Mouse (Mus musculus) stomach, postnatal 0 days (tissue): ENCODE measurements at regions not wholly inside any gene's neighbourhood (a gene's known extent, or its start where the extent isn't known, plus 50 kb on each side); places are given as distances from the start of the nearest gene placed in this dataset.

Experiments used
- ATAC-seq: fragments of 200-750 bp; cut with Nextera tagmentation; 2 replicates; pipeline ENCODE4 v1.8.0; 2017; ENCODE audit not compliant: low FRiP score, low TSS enrichment
- DNase-seq: peaks from one replicate; pipeline ENCODE4 v3.0.0-alpha.2; 2016; ENCODE audit warnings: low spot score
- H3K27ac ChIP-seq: fragments of 300-500 bp; sonication (generic); replicated peaks from 2 replicates; pipeline ENCODE4 v1.5.1; 2014; ENCODE audit warnings: mild to moderate bottlenecking, control low read depth
- H3K27me3 ChIP-seq: fragments of 300-500 bp; sonication (generic); 2 replicates; pipeline ENCODE4 v1.6.1; 2014; ENCODE audit warnings: low read length; ENCODE audit not compliant: control insufficient read depth, insufficient read depth
- H3K36me3 ChIP-seq: fragments of 300-500 bp; sonication (generic); 2 replicates; pipeline ENCODE4 v1.6.1; 2014; ENCODE audit warnings: low read length, mixed read lengths; ENCODE audit not compliant: control insufficient read depth, insufficient read depth
- H3K4me1 ChIP-seq: fragments of 300-500 bp; sonication (generic); replicated peaks from 2 replicates; pipeline ENCODE4 v1.6.1; 2014; ENCODE audit warnings: antibody characterized with exemption; ENCODE audit not compliant: control insufficient read depth, insufficient read depth
- H3K4me2 ChIP-seq: fragments of 300-500 bp; sonication (generic); replicated peaks from 2 replicates; pipeline ENCODE4 v1.6.1; 2014; ENCODE audit warnings: low read depth, mild to moderate bottlenecking, control low read depth, moderate library complexity
- H3K4me3 ChIP-seq: fragments of 300-500 bp; sonication (generic); 2 replicates; pipeline ENCODE4 v1.5.1; 2014; ENCODE audit warnings: low read depth, low read length, control low read depth
- H3K9ac ChIP-seq: fragments of 300-500 bp; sonication (generic); 2 replicates; pipeline ENCODE4 v1.6.1; 2014; ENCODE audit warnings: mild to moderate bottlenecking, low read length, control low read depth, mixed read lengths
- H3K9me3 ChIP-seq: fragments of 300-500 bp; sonication (generic); 2 replicates; pipeline ENCODE4 v1.6.1; 2016; ENCODE audit warnings: low read length; ENCODE audit not compliant: control insufficient read depth
- CTCF ChIP-seq: IDR thresholded peaks from 2 replicates; pipeline ENCODE4 v1.5.1; 2016; ENCODE audit warnings: antibody characterized with exemption, low read depth, mild to moderate bottlenecking, moderate library complexity
- EP300 ChIP-seq: optimal IDR thresholded peaks from 2 replicates; pipeline ENCODE3; 2016; ENCODE audit warnings: antibody characterized with exemption
- WGBS: fragments of 180-500 bp; shearing (Covaris S2); extraction: QIAGEN DNeasy Blood & Tissue Kit; methylation state at CpG from one replicate; pipeline ENCODE4 v1.1.7; 2014; 5-methylcytosine and 5-hydroxymethylcytosine counted together

DNA sequence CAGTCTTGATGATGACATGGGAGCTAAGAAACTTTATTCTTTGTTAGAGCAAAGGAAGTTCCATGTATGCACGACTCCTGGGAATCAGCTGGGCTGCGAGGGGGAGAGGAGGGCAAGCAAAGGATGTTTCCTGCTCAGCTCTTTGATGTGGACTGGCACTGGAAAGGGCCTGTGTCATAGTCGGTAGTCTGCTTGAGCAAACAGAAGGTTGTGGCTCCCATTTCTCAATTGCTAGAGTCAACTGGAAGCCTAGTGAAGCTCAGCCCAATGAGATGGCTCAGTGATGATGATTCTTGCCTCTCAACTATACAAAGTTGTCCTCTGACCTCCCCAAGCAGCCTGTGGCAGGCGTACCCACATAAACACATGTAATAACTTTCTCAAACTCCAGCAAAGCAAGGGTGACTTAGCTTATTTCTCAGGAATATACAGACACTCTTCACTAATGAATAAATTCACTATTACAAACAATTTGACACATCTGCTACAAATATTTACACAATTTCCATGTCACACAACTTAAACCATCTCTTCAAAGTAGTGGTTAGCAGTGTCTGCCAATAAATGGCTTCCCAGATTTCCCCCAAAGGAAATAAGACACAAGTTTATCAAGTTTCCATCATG lies 115.4 kb upstream of the Smad1 start:
- Histone ChIP-seq H3K4me3 (no peak overlapping the region), H3K9ac (no peak overlapping the region), H3K36me3 (no peaks in the 10 kb centered on the region), H3K9me3 (no peaks in the 10 kb centered on the region), H3K4me2 (no peak overlapping the region), H3K27me3 (no peaks in the 10 kb centered on the region), H3K27ac (no peak overlapping the region), H3K4me1 (no peaks in the 10 kb centered on the region)
- DNase-seq = no peak
- TF ChIP-seq CTCF (no peak), EP300 (no peak)
- 38% methylated on average over 4 of the region's 4 CpGs for WGBS
- no peak for ATAC-seq

- no peak for ATAC-seq
Measured at GRCm38 (mm10) chr8:79508597-79508996, 109.3 kb upstream of the Smad1 start.

GRCm38 (mm10) chr8:79505381-79505780 lies 106.1 kb upstream of the Smad1 start:
- TF ChIP-seq EP300 = no peak
- no peak for TF ChIP-seq CTCF
- H3K4me3 ChIP-seq = no peak overlapping the region
- H3K4me1 ChIP-seq = no peaks in the 10 kb centered on the region
- ATAC-seq (no peak), DNase-seq (no peak)
- no peaks in the 10 kb centered on the region for H3K9me3 ChIP-seq
- H3K27ac ChIP-seq = no peak overlapping the region
- no peak overlapping the region for H3K9ac ChIP-seq
- no peaks in the 10 kb centered on the region for H3K36me3 ChIP-seq
- WGBS = 72% methylated on average over 5 of the region's 5 CpGs
- H3K27me3 ChIP-seq = no peaks in the 10 kb centered on the region
- no peak overlapping the region for H3K4me2 ChIP-seq

More at GRCm38 (mm10) chr8:79508597-79508996, 109.3 kb upstream of the Smad1 start:
- no peak for DNase-seq
- TF ChIP-seq EP300 (no peak), CTCF (no peak)
- H3K27ac ChIP-seq = no peak overlapping the region
- 87% methylated on average over 3 of the region's 3 CpGs for WGBS
- H3K4me1 ChIP-seq = no peaks in the 10 kb centered on the region
- no peak overlapping the region for H3K9ac ChIP-seq
- no peaks in the 10 kb centered on the region for H3K9me3 ChIP-seq
- no peak overlapping the region for H3K4me3 ChIP-seq
- H3K4me2 ChIP-seq = no peak overlapping the region
- H3K27me3 ChIP-seq = no peaks in the 10 kb centered on the region
- H3K36me3 ChIP-seq = no peaks in the 10 kb centered on the region

DNA sequence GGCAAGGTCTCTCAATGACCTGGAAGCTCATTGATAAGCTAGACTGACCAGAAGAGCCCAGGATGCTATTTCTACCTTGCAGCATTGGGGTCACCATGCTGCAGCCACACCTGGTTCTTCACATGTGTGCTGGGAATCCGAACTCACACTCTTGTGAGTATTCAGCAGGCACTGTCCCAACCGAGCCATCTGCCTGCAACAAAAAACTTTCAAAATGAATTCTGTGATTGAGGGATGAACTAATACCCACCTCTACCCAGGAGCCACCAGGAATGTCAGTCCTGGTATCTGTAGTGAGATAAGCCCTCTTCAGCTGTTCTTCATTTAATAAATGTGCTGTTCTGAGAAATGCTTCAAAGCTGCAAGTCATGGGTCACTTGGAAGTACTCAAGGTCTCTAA lies 104.6 kb upstream of the Smad1 start:
- WGBS = 86% methylated on average over 2 of the region's 2 CpGs
- H3K36me3 ChIP-seq = no peaks in the 10 kb centered on the region
- no peak overlapping the region for H3K4me3 ChIP-seq
- DNase-seq (no peak), ATAC-seq (no peak)
- no peak overlapping the region for H3K4me2 ChIP-seq
- TF ChIP-seq CTCF (no peak), EP300 (no peak)
- no peak overlapping the region for H3K9ac ChIP-seq
- H3K9me3 ChIP-seq = no peaks in the 10 kb centered on the region
- no peak overlapping the region for H3K27ac ChIP-seq
- no peaks in the 10 kb centered on the region for H3K27me3 ChIP-seq
- no peaks in the 10 kb centered on the region for H3K4me1 ChIP-seq

- TF ChIP-seq EP300 (no peak), CTCF (no peak)
- no peak overlapping the region for H3K4me3 ChIP-seq
- H3K27ac ChIP-seq = no peak overlapping the region
- H3K9me3 ChIP-seq = no peaks in the 10 kb centered on the region
- H3K4me2 ChIP-seq = no peak overlapping the region
- no peak for DNase-seq
- no peak for ATAC-seq
- no peak overlapping the region for H3K9ac ChIP-seq
- no peaks in the 10 kb centered on the region for H3K36me3 ChIP-seq
- 68% methylated on average over 4 of the region's 4 CpGs for WGBS
- H3K27me3 ChIP-seq = no peaks in the 10 kb centered on the region
- H3K4me1 ChIP-seq = peaks cover 5% of the 10 kb centered on the region; the same call in 1 of the 2 replicates
Measured at GRCm38 (mm10) chr8:79502062-79502461, 102.7 kb upstream of the Smad1 start.

GRCm38 (mm10) chr8:79501238-79501637 lies 101.9 kb upstream of the Smad1 start:
- H3K9me3 ChIP-seq = no peaks in the 10 kb centered on the region
- no peak overlapping the region for H3K9ac ChIP-seq
- 64% methylated on average over 11 of the region's 11 CpGs for WGBS
- DNase-seq (no peak), ATAC-seq (no peak)
- TF ChIP-seq CTCF = peak; percentile 23
- no peak for TF ChIP-seq EP300
- H3K4me3 ChIP-seq = no peak overlapping the region
- no peaks in the 10 kb centered on the region for H3K36me3 ChIP-seq
- no peaks in the 10 kb centered on the region for H3K27me3 ChIP-seq
- H3K4me2 ChIP-seq = no peak overlapping the region
- H3K27ac ChIP-seq = no peak overlapping the region; the same call in 1 of the 2 replicates
- peaks cover 5% of the 10 kb centered on the region; the same call in 1 of the 2 replicates for H3K4me1 ChIP-seq
